Comparison of ENCODE assay signal across 8 mouse cellular contexts in genomic region chr7:44373889-44374652, GRCm38 (mm10). TPM values are rescaled to one million over a fixed set of nuclear protein-coding genes. Genes with fewer than 3 reads are reported as not detected.
DNase-seq lines count a peak whose midpoint lies in the region; ATAC-seq lines count a peak whose summit lies in the region.

No protein-coding gene starts in this region.

- peaks cover 10% of the 10 kb centered on the region; the same call in 1 of the 2 replicates for H3K4me1 ChIP-seq in embryonic facial prominence, embryonic 12.5 days
- H3K4me1 ChIP-seq in limb, embryonic 13.5 days: peaks cover 9% of the 10 kb centered on the region
- H3K4me1 ChIP-seq in midbrain, embryonic 15.5 days: peaks cover 17% of the 10 kb centered on the region

- peak; percentile 86 to 87 for DNase-seq in urinary bladder, adult 18-20 months (ENCODE audit: low spot score in 2 of 2)
- DNase-seq in urinary bladder, postnatal 10 days (ENCODE audit: low spot score): no peak
- peak; percentile 95 for DNase-seq in heart, adult 8-10 months (ENCODE audit: low spot score)
- DNase-seq in kidney, adult 9 months: peak; percentile 98
- DNase-seq in spleen, adult 18-20 months: peak; percentile 59 to 72

- H3K36me3 ChIP-seq in embryonic facial prominence, embryonic 12.5 days: no peaks in the 10 kb centered on the region
- H3K36me3 ChIP-seq in limb, embryonic 13.5 days: no peaks in the 10 kb centered on the region
- H3K36me3 ChIP-seq in midbrain, embryonic 15.5 days (replicated peaks): no peaks in the 10 kb centered on the region

- WGBS in embryonic facial prominence, embryonic 12.5 days: 0% methylated on average over 19 of the region's 19 CpGs
- 1% methylated on average over 19 of the region's 19 CpGs for WGBS in limb, embryonic 13.5 days
- under 1% methylated on average over 19 of the region's 19 CpGs for WGBS in midbrain, embryonic 15.5 days

- peak overlapping the region; percentile 63 for H3K27ac ChIP-seq in embryonic facial prominence, embryonic 12.5 days
- peak overlapping the region; percentile 39; the same call in 1 of the 2 replicates for H3K27ac ChIP-seq in limb, embryonic 13.5 days
- peak overlapping the region; percentile 65 for H3K27ac ChIP-seq in midbrain, embryonic 15.5 days

- H3K9ac ChIP-seq in embryonic facial prominence, embryonic 12.5 days: peak overlapping the region; percentile 59
- H3K9ac ChIP-seq in limb, embryonic 13.5 days: peak overlapping the region; percentile 76
- peak overlapping the region; percentile 49 for H3K9ac ChIP-seq in midbrain, embryonic 15.5 days

- no peaks in the 10 kb centered on the region for H3K9me3 ChIP-seq in embryonic facial prominence, embryonic 12.5 days
- no peaks in the 10 kb centered on the region for H3K9me3 ChIP-seq in limb, embryonic 13.5 days
- no peaks in the 10 kb centered on the region for H3K9me3 ChIP-seq in midbrain, embryonic 15.5 days

- no peaks in the 10 kb centered on the region for H3K27me3 ChIP-seq in embryonic facial prominence, embryonic 12.5 days
- peaks cover 4% of the 10 kb centered on the region; the same call in 1 of the 2 replicates for H3K27me3 ChIP-seq in limb, embryonic 13.5 days
- H3K27me3 ChIP-seq in midbrain, embryonic 15.5 days (replicated peaks): no peaks in the 10 kb centered on the region

- H3K4me3 ChIP-seq in embryonic facial prominence, embryonic 12.5 days: peak overlapping the region; percentile 52
- peak overlapping the region; percentile 57 for H3K4me3 ChIP-seq in limb, embryonic 13.5 days
- H3K4me3 ChIP-seq in midbrain, embryonic 15.5 days: peak overlapping the region; percentile 53

- H3K4me2 ChIP-seq in embryonic facial prominence, embryonic 12.5 days (replicated peaks): peak overlapping the region; percentile 81
- H3K4me2 ChIP-seq in limb, embryonic 13.5 days (replicated peaks): peak overlapping the region; percentile 82
- H3K4me2 ChIP-seq in midbrain, embryonic 15.5 days: peak overlapping the region; percentile 78

- peak; percentile 86 for ATAC-seq in embryonic facial prominence, embryonic 12.5 days (ENCODE audit: insufficient number of reproducible peaks, insufficient read depth, low FRiP score, low TSS enrichment)
- peak; percentile 93 for ATAC-seq in limb, embryonic 13.5 days (ENCODE audit: low FRiP score, low read depth)
- ATAC-seq in midbrain, embryonic 15.5 days (replicated peaks): peak; percentile 93

RNA-seq across cellular contexts. Expression of gene Syt3, which starts 9.8 kb away (rescaled TPM):
- polyA plus RNA-seq in embryonic facial prominence, embryonic 12.5 days (2016; fragmentation: Nextera tagmentation; extraction: Ambion mirVana): 2.9 and 3.3 TPM in 2 replicates
- total RNA-seq in heart, adult 8-10 months (2022): 1 to 10 TPM; 2.4 to 3.7 (median 3.1) TPM
- polyA plus RNA-seq in limb, embryonic 13.5 days (2015; fragmentation: Nextera tagmentation; extraction: Ambion mirVana): 3.5 and 4.0 TPM in 2 replicates
- polyA plus RNA-seq in midbrain, embryonic 15.5 days (2015; fragmentation: Nextera tagmentation; extraction: Ambion mirVana): 56.3 and 57.2 TPM in 2 replicates

RNA-seq across cellular contexts. Expression of gene 1700008O03Rik, which starts 11.5 kb away (rescaled TPM):
- 0.86 and 1.1 TPM in 2 replicates for polyA plus RNA-seq in embryonic facial prominence, embryonic 12.5 days (2016; fragmentation: Nextera tagmentation; extraction: Ambion mirVana)
- under 1 TPM in 1 of 4 experiments, not detected in 3; 0.46 TPM for total RNA-seq in heart, adult 8-10 months (2022)
- polyA plus RNA-seq in limb, embryonic 13.5 days (2015; fragmentation: Nextera tagmentation; extraction: Ambion mirVana): 1.1 TPM in 2 replicates
- polyA plus RNA-seq in midbrain, embryonic 15.5 days (2015; fragmentation: Nextera tagmentation; extraction: Ambion mirVana): 2.1 and 2.6 TPM in 2 replicates

RNA-seq across cellular contexts. Expression of gene Lrrc4b, which starts 54.7 kb away (rescaled TPM):
- polyA plus RNA-seq in embryonic facial prominence, embryonic 12.5 days (2016; fragmentation: Nextera tagmentation; extraction: Ambion mirVana): 2.3 and 2.6 TPM in 2 replicates
- total RNA-seq in heart, adult 8-10 months (2022): 10 to 100 TPM; 33.5 to 37.9 (median 36.4) TPM
- polyA plus RNA-seq in limb, embryonic 13.5 days (2015; fragmentation: Nextera tagmentation; extraction: Ambion mirVana): 1.00 and 1.2 TPM in 2 replicates
- polyA plus RNA-seq in midbrain, embryonic 15.5 days (2015; fragmentation: Nextera tagmentation; extraction: Ambion mirVana): 16.7 and 18.1 TPM in 2 replicates

Comparison
In these comparisons a context has a peak if more than half of its experiments do, and no peak if none do; other contexts are left out.
1. RNA of gene Syt3, which starts 9.8 kb away (polyA plus RNA-seq): 56.3 to 57.2 TPM in midbrain, embryonic 15.5 days; 3.5 to 4.0 TPM in limb, embryonic 13.5 days and 2.9 to 3.3 TPM in embryonic facial prominence, embryonic 12.5 days; every median in the first group is over 10 times any median in the second.
2. Peak in every context shown above with its lines, with median percentiles within 50 percentile points of each other: ATAC-seq, H3K27ac ChIP-seq, H3K4me2 ChIP-seq, H3K4me3 ChIP-seq and H3K9ac ChIP-seq.